ENCODE assay signal across 8 mouse cellular contexts in the genomic region with DNA sequence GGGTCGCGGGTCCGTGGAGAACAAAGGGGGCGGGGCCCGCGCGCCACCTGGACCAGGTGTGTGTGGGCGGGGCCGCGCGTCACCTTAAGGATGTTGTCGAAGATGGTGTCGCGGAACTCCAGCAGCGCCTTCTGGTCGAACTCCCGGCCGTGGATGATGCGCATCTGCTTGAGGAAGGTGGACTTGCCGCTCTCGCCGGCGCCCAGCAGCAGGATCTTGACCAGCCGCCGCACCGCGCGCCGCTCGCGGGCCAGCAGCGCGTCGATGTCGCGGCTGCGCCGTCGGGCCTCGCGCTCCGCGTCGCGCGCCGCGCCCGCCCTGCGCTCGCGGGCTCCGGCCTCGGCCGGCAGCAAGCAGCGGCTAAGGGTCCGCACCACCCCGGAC. TPM values are rescaled to one million over a fixed set of nuclear protein-coding genes. Genes with fewer than 3 reads are reported as not detected.
DNase-seq lines count a peak whose midpoint lies in the region; ATAC-seq lines count a peak whose summit lies in the region.

No protein-coding gene starts in this region.

- peaks cover 6% of the 10 kb centered on the region; the same call in 1 of the 2 replicates for H3K27me3 ChIP-seq in forebrain, embryonic 12.5 days
- no peaks in the 10 kb centered on the region for H3K27me3 ChIP-seq in intestine, embryonic 14.5 days (replicated peaks; ENCODE audit: control insufficient read depth, insufficient read depth, low read length)
- H3K27me3 ChIP-seq in liver, embryonic 11.5 days (replicated peaks; ENCODE audit: control insufficient read depth, insufficient read depth, low read length), result no peaks in the 10 kb centered on the region

- H3K4me2 ChIP-seq in forebrain, embryonic 12.5 days, result peak overlapping the region; percentile 96
- H3K4me2 ChIP-seq in intestine, embryonic 14.5 days (ENCODE audit: low read length), result peak overlapping the region; percentile 87
- peak overlapping the region; percentile 97 for H3K4me2 ChIP-seq in liver, embryonic 11.5 days

- H3K9me3 ChIP-seq in forebrain, embryonic 12.5 days, result no peaks in the 10 kb centered on the region
- no peaks in the 10 kb centered on the region for H3K9me3 ChIP-seq in intestine, embryonic 14.5 days (ENCODE audit: control insufficient read depth, low read length)
- no peaks in the 10 kb centered on the region for H3K9me3 ChIP-seq in liver, embryonic 11.5 days (ENCODE audit: control insufficient read depth, low read length)

- ATAC-seq in forebrain, embryonic 12.5 days (ENCODE audit: low FRiP score), result no peak
- peak; percentile 32; the same call in 1 of the 2 replicates for ATAC-seq in intestine, embryonic 14.5 days (replicated peaks; ENCODE audit: low FRiP score, low TSS enrichment, low read depth)
- no peak for ATAC-seq in liver, embryonic 11.5 days (replicated peaks; ENCODE audit: low FRiP score)

- 0 out of 2 replicates have a peak, but pooled peaks cover 6% of the 10 kb centered on the region for H3K36me3 ChIP-seq in forebrain, embryonic 12.5 days (replicated peaks)
- no peaks in the 10 kb centered on the region for H3K36me3 ChIP-seq in intestine, embryonic 14.5 days (ENCODE audit: control insufficient read depth, insufficient read depth, low read length)
- H3K36me3 ChIP-seq in liver, embryonic 11.5 days (ENCODE audit: control insufficient read depth, insufficient read depth, low read length), result no peaks in the 10 kb centered on the region

- peak; percentile 39 to 56 for DNase-seq in adrenal gland, adult 18-20 months (ENCODE audit: low spot score in 2 of 2)
- no peak for DNase-seq in adrenal gland, postnatal 14 days
- DNase-seq in adrenal gland, adult 8-10 months, result peak; percentile 63
- peak; percentile 80 for DNase-seq in intestine, embryonic 14.5 days (ENCODE audit: low spot score)
- DNase-seq in liver, embryonic 11.5 days (ENCODE audit: low spot score), result no peak
- peak; percentile 69 for DNase-seq in naive thymus-derived CD4-positive, alpha-beta T cell, adult 2 months (ENCODE audit: low read depth)
- DNase-seq in thymus, postnatal 14 days, result peak; percentile 69

- peak overlapping the region; percentile 77 for H3K4me3 ChIP-seq in forebrain, embryonic 12.5 days (replicated peaks)
- peak overlapping the region; percentile 85 for H3K4me3 ChIP-seq in intestine, embryonic 14.5 days (ENCODE audit: low read depth, low read length)
- peak overlapping the region; percentile 87 for H3K4me3 ChIP-seq in liver, embryonic 11.5 days (ENCODE audit: low read depth, low read length)

- H3K4me1 ChIP-seq in forebrain, embryonic 12.5 days, result peaks cover 32% of the 10 kb centered on the region
- peaks cover 27% of the 10 kb centered on the region for H3K4me1 ChIP-seq in intestine, embryonic 14.5 days (replicated peaks; ENCODE audit: control insufficient read depth, insufficient read depth, low read length)
- peaks cover 40% of the 10 kb centered on the region for H3K4me1 ChIP-seq in liver, embryonic 11.5 days (replicated peaks; ENCODE audit: control insufficient read depth, insufficient read depth, low read length)

- peak overlapping the region; percentile 70 for H3K9ac ChIP-seq in forebrain, embryonic 12.5 days
- H3K9ac ChIP-seq in intestine, embryonic 14.5 days (ENCODE audit: low read length), result peak overlapping the region; percentile 83
- H3K9ac ChIP-seq in liver, embryonic 11.5 days (ENCODE audit: low read depth, low read length), result peak overlapping the region; percentile 87

- WGBS in forebrain, embryonic 12.5 days, result under 1% methylated on average over 29 of the region's 58 CpGs
- under 1% methylated on average over 58 of the region's 58 CpGs for WGBS in intestine, embryonic 14.5 days
- WGBS in liver, embryonic 11.5 days, result under 1% methylated on average over 58 of the region's 58 CpGs

- H3K27ac ChIP-seq in forebrain, embryonic 12.5 days, result peak overlapping the region; percentile 61; the same call in 1 of the 2 replicates
- peak overlapping the region; percentile 43; the same call in 1 of the 2 replicates for H3K27ac ChIP-seq in intestine, embryonic 14.5 days (ENCODE audit: low read depth)
- peak overlapping the region; percentile 70 for H3K27ac ChIP-seq in liver, embryonic 11.5 days (ENCODE audit: low read depth, low read length)

RNA-seq across cellular contexts. Expression of gene Gna12, which starts 0.3 kb away (rescaled TPM):
- total RNA-seq in adrenal gland, adult 18-20 months (2021), result 100 to 1,000 TPM; 106 to 124 TPM
- 114 and 117 TPM in 2 replicates for total RNA-seq in adrenal gland, postnatal 14 days (2021)
- 100 to 1,000 TPM; 135 to 173 (median 141) TPM for total RNA-seq in adrenal gland, adult 8-10 months (2022)
- polyA plus RNA-seq in forebrain, embryonic 12.5 days (2016; fragmentation: Nextera tagmentation; extraction: Ambion mirVana), result 11.8 and 23.9 TPM in 2 replicates
- 15.7 and 17.7 TPM in 2 replicates for polyA plus RNA-seq in intestine, embryonic 14.5 days (2014; fragmentation: Nextera tagmentation; extraction: Ambion mirVana)
- polyA plus RNA-seq in liver, embryonic 11.5 days (2014; fragmentation: Nextera tagmentation; extraction: Ambion mirVana), result 25.1 and 31.1 TPM in 2 replicates

Comparison
In these comparisons a context has a peak if more than half of its experiments do, and no peak if none do; other contexts are left out.
1. DNase-seq: peak in adrenal gland, adult 18-20 months (2 of 2), adrenal gland, adult 8-10 months (single experiment), intestine, embryonic 14.5 days (single experiment), naive thymus-derived CD4-positive, alpha-beta T cell, adult 2 months (single experiment) and thymus, postnatal 14 days (single experiment); none in adrenal gland, postnatal 14 days (single experiment) and liver, embryonic 11.5 days (single experiment).
2. Peak in every context shown above with its lines, with median percentiles within 50 percentile points of each other: H3K27ac ChIP-seq, H3K4me2 ChIP-seq, H3K4me3 ChIP-seq and H3K9ac ChIP-seq.